8 mouse cellular contexts compared by ENCODE assay signal in genomic region chr8:47135586-47135985, GRCm38 (mm10).
A peak's percentile ranks its signal among the peaks of the same experiment; 100 is the strongest.
DNase-seq lines count a peak whose midpoint lies in the region; ATAC-seq lines count a peak whose summit lies in the region.

No protein-coding gene starts in this region.

- ATAC-seq in forebrain, embryonic 12.5 days (ENCODE audit: low FRiP score): no peak

- H3K27ac ChIP-seq in heart, embryonic 10.5 days: no peak overlapping the region
- no peak overlapping the region for H3K27ac ChIP-seq in forebrain, embryonic 12.5 days

- WGBS in heart, embryonic 10.5 days: 12% methylated on average over 9 of the region's 9 CpGs
- WGBS in forebrain, embryonic 12.5 days: 23% methylated on average over 9 of the region's 9 CpGs

- no peak for DNase-seq in heart, embryonic 10.5 days (ENCODE audit: low spot score)
- no peak for DNase-seq in heart, postnatal 25 days (ENCODE audit: low spot score)
- DNase-seq in kidney, adult 8-10 months: peak; percentile 7 to 27
- peak; percentile 3 for DNase-seq in lung, postnatal 14 days
- no peak for DNase-seq in ovary, postnatal 36 days (ENCODE audit: low spot score)
- DNase-seq in layer of hippocampus, postnatal 25 days (ENCODE audit: extremely low spot score in 1 of 2, low spot score in 1 of 2): no peak
- DNase-seq in cerebellum, adult 18-20 months: no peak

- peaks cover 15% of the 10 kb centered on the region for H3K4me1 ChIP-seq in heart, embryonic 10.5 days
- H3K4me1 ChIP-seq in forebrain, embryonic 12.5 days: peaks cover 9% of the 10 kb centered on the region; the same call in 1 of the 2 replicates

- H3K27me3 ChIP-seq in heart, embryonic 10.5 days (ENCODE audit: insufficient read depth, poor library complexity, severe bottlenecking): no peaks in the 10 kb centered on the region
- H3K27me3 ChIP-seq in forebrain, embryonic 12.5 days: peaks cover 4% of the 10 kb centered on the region; the same call in 1 of the 2 replicates

- intact Hi-C loops in heart, postnatal 25 days (cut with DNase I): no loop called here

- no peaks in the 10 kb centered on the region for H3K36me3 ChIP-seq in heart, embryonic 10.5 days
- H3K36me3 ChIP-seq in forebrain, embryonic 12.5 days (replicated peaks): no peaks in the 10 kb centered on the region

- no peaks in the 10 kb centered on the region for H3K9me3 ChIP-seq in heart, embryonic 10.5 days
- no peaks in the 10 kb centered on the region for H3K9me3 ChIP-seq in forebrain, embryonic 12.5 days

- peak overlapping the region; percentile 45 for H3K4me3 ChIP-seq in heart, embryonic 10.5 days
- H3K4me3 ChIP-seq in forebrain, embryonic 12.5 days (replicated peaks): no peak overlapping the region

- H3K4me2 ChIP-seq in forebrain, embryonic 12.5 days: peak overlapping the region; percentile 29

- no peak overlapping the region for H3K9ac ChIP-seq in forebrain, embryonic 12.5 days

Comparison
In these comparisons a context has a peak if more than half of its experiments do, and no peak if none do; other contexts are left out.
1. DNase-seq: peak in kidney, adult 8-10 months (2 of 2) and lung, postnatal 14 days (single experiment); none in heart, embryonic 10.5 days (single experiment), heart, postnatal 25 days (single experiment), ovary, postnatal 36 days (single experiment), layer of hippocampus, postnatal 25 days (0 of 2) and cerebellum, adult 18-20 months (0 of 2).